Mouse (Mus musculus): ENCODE results near the gene Hnrnph3. TPM values are rescaled to one million over a fixed set of nuclear protein-coding genes. Genes with fewer than 3 reads are reported as not detected.

Gene Hnrnph3
- polyA plus RNA-seq (2015; fragmentation: Nextera tagmentation; extraction: Ambion mirVana): 34.3 and 40.4 TPM in 2 replicates

DNA sequence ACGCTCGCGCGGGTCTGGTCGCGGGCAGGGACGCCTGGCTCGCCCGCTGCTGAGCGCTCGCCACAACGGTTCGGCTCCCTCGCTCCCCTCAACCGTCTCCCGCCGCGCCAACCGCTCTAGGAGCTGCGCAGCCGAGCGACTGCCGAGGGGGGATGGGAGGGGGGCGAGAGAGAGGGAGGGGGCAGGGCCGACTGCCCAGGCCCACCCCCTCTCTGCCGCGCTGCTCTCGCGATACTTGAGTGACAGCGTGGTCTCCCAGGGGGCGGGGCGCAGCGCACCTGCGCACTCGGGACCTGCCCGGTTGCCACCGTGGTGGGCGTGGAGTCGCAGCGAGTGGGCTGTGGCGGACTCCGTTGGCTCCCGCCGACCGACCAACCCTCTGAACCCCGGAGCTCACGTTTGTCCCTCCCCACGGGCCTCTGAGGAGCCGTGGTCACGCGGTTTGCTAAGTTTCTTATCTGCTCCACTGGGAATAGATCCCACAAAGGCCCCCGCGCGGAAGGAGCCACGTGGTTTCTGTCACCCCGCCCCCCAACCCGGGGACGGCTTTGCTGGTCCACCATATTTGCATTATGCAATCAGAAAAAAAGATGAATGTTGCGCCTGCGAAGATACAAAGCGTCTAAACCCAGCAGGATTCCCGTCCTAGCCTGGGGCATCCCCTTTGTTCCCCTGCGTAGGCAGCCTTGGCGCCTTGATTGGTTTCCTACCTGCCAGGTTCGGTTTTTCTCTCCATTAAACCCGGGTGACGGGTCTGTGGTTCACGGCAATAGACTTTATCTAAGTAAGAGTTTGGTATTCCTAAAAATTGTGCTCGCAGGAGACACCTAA is at the start of gene Hnrnph3, which contains the start of gene Pbld2:
TSS of gene Hnrnph3 (minus strand) at position 469 of the 831 bp plus-strand sequence.
TSS of gene Pbld2 (plus strand) at position 567 of the 831 bp plus-strand sequence.

DNA sequence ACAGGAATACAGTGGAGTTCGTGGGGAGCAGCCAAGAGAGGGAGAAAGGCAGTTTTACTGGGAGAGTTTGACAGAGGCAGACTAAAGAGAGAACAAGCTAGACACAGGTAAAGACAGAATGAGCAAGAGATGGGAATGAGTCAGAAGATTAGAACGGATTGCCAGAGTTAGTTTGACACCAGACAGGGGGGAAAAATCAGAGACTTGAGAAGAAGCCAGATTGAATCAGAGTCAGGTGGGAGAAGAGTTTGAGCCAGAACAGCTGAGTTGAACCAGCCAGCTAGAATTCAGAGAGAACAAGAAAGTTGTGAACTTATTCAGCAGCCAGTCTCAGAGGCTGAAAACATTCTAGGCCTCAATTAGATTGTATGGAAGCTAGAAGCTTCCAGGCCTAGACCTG is 35.8 kb upstream of the Hnrnph3 start, which contains the start of gene Pbld1:
TSS of gene Pbld1 (plus strand) at position 301 of the 400 bp plus-strand sequence.

DNA sequence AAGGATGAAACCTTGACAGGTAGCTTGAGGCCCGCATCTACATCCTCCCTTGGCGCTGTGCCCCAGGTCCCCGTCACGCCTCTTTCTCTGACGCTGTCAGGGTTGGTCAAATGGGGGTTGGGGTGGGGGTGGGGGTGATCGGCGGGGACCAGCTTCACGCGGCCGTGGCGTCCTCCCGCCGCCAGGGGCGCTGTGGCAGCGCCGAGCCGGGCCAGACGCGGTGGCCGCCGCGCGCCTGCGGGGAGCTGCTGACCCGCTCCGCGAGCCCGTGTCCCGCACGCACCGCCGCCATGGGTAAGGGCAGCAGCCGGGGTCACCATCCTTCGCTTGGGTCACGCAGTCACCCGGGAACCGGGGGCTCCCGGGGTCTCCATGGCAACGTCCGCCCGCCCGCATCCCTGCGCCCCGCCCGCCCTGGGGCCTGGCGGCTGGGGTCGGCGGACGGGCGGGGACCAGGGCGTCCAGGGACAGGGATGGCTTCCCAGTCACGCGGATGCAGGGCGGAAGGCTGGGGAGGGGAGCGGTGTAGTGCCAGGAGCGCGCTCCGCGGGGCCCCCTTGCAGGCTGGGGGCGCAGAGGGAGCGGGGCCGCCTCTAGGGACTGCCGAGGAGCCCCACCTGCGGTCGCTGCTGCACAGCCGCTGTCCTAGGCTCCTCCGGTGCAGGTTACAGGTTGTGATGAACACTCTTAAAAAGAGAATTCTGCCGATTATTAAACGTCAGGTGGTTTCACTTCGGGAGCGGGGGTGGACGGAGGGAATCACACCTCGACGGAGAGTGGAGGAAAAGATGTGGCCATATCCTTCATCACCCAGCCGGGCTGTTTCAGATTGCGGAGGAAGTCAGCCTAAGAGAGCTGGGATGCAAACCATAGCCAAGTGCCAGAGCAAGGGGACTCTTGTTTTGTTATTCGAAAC is 43.7 kb downstream of the Hnrnph3 start, which contains the start of gene Rufy2:
TSS of gene Rufy2 (plus strand) at position 185 of the 916 bp plus-strand sequence.

Other genes with a start within 250 kb of the Hnrnph3 start
- gene Ccar1, start 231.9 kb downstream of the Hnrnph3 start, polyA plus RNA-seq (2015; fragmentation: Nextera tagmentation; extraction: Ambion mirVana): 60.3 and 62.3 TPM in 2 replicates
- 4.9 and 6.6 TPM in 2 replicates for gene Tet1, start 115.2 kb downstream of the Hnrnph3 start, polyA plus RNA-seq (2015; fragmentation: Nextera tagmentation; extraction: Ambion mirVana)
- 11.3 and 12.5 TPM in 2 replicates for gene Slc25a16, start 103.6 kb downstream of the Hnrnph3 start, polyA plus RNA-seq (2015; fragmentation: Nextera tagmentation; extraction: Ambion mirVana)
- 34.3 and 36.7 TPM in 2 replicates for gene Dna2, start 77.2 kb downstream of the Hnrnph3 start, polyA plus RNA-seq (2015; fragmentation: Nextera tagmentation; extraction: Ambion mirVana)
- gene Rufy2, start 44.0 kb downstream of the Hnrnph3 start, polyA plus RNA-seq (2015; fragmentation: Nextera tagmentation; extraction: Ambion mirVana): 6.9 and 9.4 TPM in 2 replicates
- 0.29 and 0.56 TPM in 2 replicates for gene Pbld2, start 98 bp upstream of the Hnrnph3 start, polyA plus RNA-seq (2015; fragmentation: Nextera tagmentation; extraction: Ambion mirVana)
- 0.85 and 0.99 TPM in 2 replicates for gene Pbld1, start 35.9 kb upstream of the Hnrnph3 start, polyA plus RNA-seq (2015; fragmentation: Nextera tagmentation; extraction: Ambion mirVana)
- not detected in 2 replicates for gene Atoh7, start 75.4 kb upstream of the Hnrnph3 start, polyA plus RNA-seq (2015; fragmentation: Nextera tagmentation; extraction: Ambion mirVana)
- 0.04 and 0.06 TPM in 2 replicates for gene Mypn, start 179.7 kb upstream of the Hnrnph3 start, polyA plus RNA-seq (2015; fragmentation: Nextera tagmentation; extraction: Ambion mirVana)
- gene Herc4, start 219.6 kb upstream of the Hnrnph3 start, polyA plus RNA-seq (2015; fragmentation: Nextera tagmentation; extraction: Ambion mirVana): 39.0 and 42.2 TPM in 2 replicates